Mouse (Mus musculus): ENCODE data around the gene Scrg1. TPM values are rescaled to one million over a fixed set of nuclear protein-coding genes. Genes with fewer than 3 reads are reported as not detected.

The Scrg1 gene
- polyA plus RNA-seq, 1 experiment from 2014 or later: 8.4 TPM

GRCm38 (mm10) chr8:57457152-57457551, 1.4 kb downstream of the Scrg1 start:
- no peaks in the 10 kb centered on the region for H3K27me3 ChIP-seq
- no peaks in the 10 kb centered on the region for H3K4me1 ChIP-seq
- H3K9ac ChIP-seq: no peak overlapping the region
- WGBS: 49% methylated on average over 6 of the region's 6 CpGs
- H3K27ac ChIP-seq (replicated peaks): no peak overlapping the region; the same call in 1 of the 2 replicates
- no peak overlapping the region for H3K4me3 ChIP-seq (replicated peaks)
- ATAC-seq (ENCODE audit: insufficient number of reproducible peaks, low FRiP score, low TSS enrichment, low read depth): no peak
- H3K36me3 ChIP-seq: no peaks in the 10 kb centered on the region
- no peak overlapping the region for H3K4me2 ChIP-seq (replicated peaks)
- H3K9me3 ChIP-seq (replicated peaks): no peaks in the 10 kb centered on the region

GRCm38 (mm10) chr8:57457942-57458341, 2.2 kb downstream of the Scrg1 start:
- Histone ChIP-seq H3K4me1 (no peaks in the 10 kb centered on the region), H3K4me2 (replicated peaks) (no peak overlapping the region), H3K9ac (no peak overlapping the region), H3K27me3 (no peaks in the 10 kb centered on the region), H3K27ac (replicated peaks) (no peak overlapping the region), H3K4me3 (replicated peaks) (no peak overlapping the region), H3K36me3 (no peaks in the 10 kb centered on the region), H3K9me3 (replicated peaks) (no peaks in the 10 kb centered on the region)
- WGBS: 57% methylated on average over 3 of the region's 3 CpGs
- no peak for ATAC-seq (ENCODE audit: insufficient number of reproducible peaks, low FRiP score, low TSS enrichment, low read depth)

- Histone ChIP-seq H3K36me3 (no peaks in the 10 kb centered on the region), H3K27me3 (no peaks in the 10 kb centered on the region), H3K27ac (replicated peaks) (no peak overlapping the region), H3K4me3 (replicated peaks) (no peak overlapping the region), H3K4me2 (replicated peaks) (no peak overlapping the region), H3K9ac (no peak overlapping the region), H3K9me3 (replicated peaks) (no peaks in the 10 kb centered on the region), H3K4me1 (no peaks in the 10 kb centered on the region)
- ATAC-seq (ENCODE audit: insufficient number of reproducible peaks, low FRiP score, low TSS enrichment, low read depth): no peak
- WGBS: 44% methylated on average over 1 of the region's 1 CpGs
Observed at GRCm38 (mm10) chr8:57462839-57463238, 7.1 kb downstream of the Scrg1 start.

- H3K4me2 ChIP-seq (replicated peaks): no peak overlapping the region
- H3K27ac ChIP-seq (replicated peaks): no peak overlapping the region
- no peak overlapping the region for H3K9ac ChIP-seq
- no peaks in the 10 kb centered on the region for H3K27me3 ChIP-seq
- H3K9me3 ChIP-seq (replicated peaks): no peaks in the 10 kb centered on the region
- WGBS: 86% methylated on average over 3 of the region's 3 CpGs
- ATAC-seq (ENCODE audit: insufficient number of reproducible peaks, low FRiP score, low TSS enrichment, low read depth): no peak
- H3K4me3 ChIP-seq (replicated peaks): no peak overlapping the region
- peaks cover 3% of the 10 kb centered on the region; the same call in 1 of the 2 replicates for H3K4me1 ChIP-seq
- no peaks in the 10 kb centered on the region for H3K36me3 ChIP-seq
Observed at GRCm38 (mm10) chr8:57463757-57464156, 8.0 kb downstream of the Scrg1 start.

GRCm38 (mm10) chr8:57468624-57469023, 12.9 kb downstream of the Scrg1 start:
- Histone ChIP-seq H3K4me1 (peaks cover 4% of the 10 kb centered on the region; the same call in 1 of the 2 replicates), H3K27me3 (no peaks in the 10 kb centered on the region), H3K9me3 (replicated peaks) (no peaks in the 10 kb centered on the region), H3K36me3 (no peaks in the 10 kb centered on the region), H3K9ac (no peak overlapping the region), H3K4me2 (replicated peaks) (no peak overlapping the region), H3K27ac (replicated peaks) (no peak overlapping the region), H3K4me3 (replicated peaks) (no peak overlapping the region)
- 46% methylated on average over 5 of the region's 5 CpGs for WGBS
- peak; percentile 73 for ATAC-seq (ENCODE audit: insufficient number of reproducible peaks, low FRiP score, low TSS enrichment, low read depth)

GRCm38 (mm10) chr8:57470863-57471262, 15.1 kb downstream of the Scrg1 start:
- Histone ChIP-seq H3K4me2 (replicated peaks) (no peak overlapping the region), H3K9ac (no peak overlapping the region), H3K4me1 (peaks cover 4% of the 10 kb centered on the region; the same call in 1 of the 2 replicates), H3K36me3 (no peaks in the 10 kb centered on the region), H3K9me3 (replicated peaks) (no peaks in the 10 kb centered on the region), H3K27ac (replicated peaks) (no peak overlapping the region), H3K4me3 (replicated peaks) (no peak overlapping the region), H3K27me3 (no peaks in the 10 kb centered on the region)
- no peak for ATAC-seq (ENCODE audit: insufficient number of reproducible peaks, low FRiP score, low TSS enrichment, low read depth)
- 94% methylated on average over 5 of the region's 5 CpGs for WGBS

- ATAC-seq (ENCODE audit: insufficient number of reproducible peaks, low FRiP score, low TSS enrichment, low read depth): no peak
- 68% methylated on average over 6 of the region's 6 CpGs for WGBS
- Histone ChIP-seq H3K27ac (replicated peaks) (no peak overlapping the region), H3K4me1 (peaks cover 2% of the 10 kb centered on the region; the same call in 1 of the 2 replicates), H3K36me3 (no peaks in the 10 kb centered on the region), H3K9ac (no peak overlapping the region), H3K9me3 (replicated peaks) (no peaks in the 10 kb centered on the region), H3K4me2 (replicated peaks) (no peak overlapping the region), H3K27me3 (no peaks in the 10 kb centered on the region), H3K4me3 (replicated peaks) (no peak overlapping the region)
Observed at GRCm38 (mm10) chr8:57473751-57474150, 18.0 kb downstream of the Scrg1 start.

GRCm38 (mm10) chr8:57478406-57478805, 22.7 kb downstream of the Scrg1 start:
- Histone ChIP-seq H3K4me3 (replicated peaks) (no peak overlapping the region), H3K4me1 (no peaks in the 10 kb centered on the region), H3K9ac (no peak overlapping the region), H3K36me3 (peaks cover 14% of the 10 kb centered on the region), H3K9me3 (replicated peaks) (no peaks in the 10 kb centered on the region), H3K4me2 (replicated peaks) (no peak overlapping the region), H3K27me3 (no peaks in the 10 kb centered on the region), H3K27ac (replicated peaks) (no peak overlapping the region)
- WGBS: 45% methylated on average over 3 of the region's 3 CpGs
- ATAC-seq (ENCODE audit: insufficient number of reproducible peaks, low FRiP score, low TSS enrichment, low read depth): no peak

- no peak overlapping the region for H3K9ac ChIP-seq
- WGBS: 83% methylated on average over 8 of the region's 8 CpGs
- H3K36me3 ChIP-seq: peaks cover 14% of the 10 kb centered on the region
- H3K27ac ChIP-seq (replicated peaks): no peak overlapping the region
- no peaks in the 10 kb centered on the region for H3K9me3 ChIP-seq (replicated peaks)
- no peak overlapping the region for H3K4me2 ChIP-seq (replicated peaks)
- H3K27me3 ChIP-seq: no peaks in the 10 kb centered on the region
- H3K4me1 ChIP-seq: no peaks in the 10 kb centered on the region
- H3K4me3 ChIP-seq (replicated peaks): no peak overlapping the region
- no peak for ATAC-seq (ENCODE audit: insufficient number of reproducible peaks, low FRiP score, low TSS enrichment, low read depth)
Observed at GRCm38 (mm10) chr8:57479700-57480099, 24.0 kb downstream of the Scrg1 start.

- no peak overlapping the region for H3K9ac ChIP-seq
- no peak for ATAC-seq (ENCODE audit: insufficient number of reproducible peaks, low FRiP score, low TSS enrichment, low read depth)
- H3K4me1 ChIP-seq: peaks cover 4% of the 10 kb centered on the region
- 67% methylated on average over 4 of the region's 4 CpGs for WGBS
- H3K27ac ChIP-seq (replicated peaks): no peak overlapping the region
- no peak overlapping the region for H3K4me3 ChIP-seq (replicated peaks)
- peaks cover 14% of the 10 kb centered on the region for H3K36me3 ChIP-seq
- no peaks in the 10 kb centered on the region for H3K27me3 ChIP-seq
- H3K4me2 ChIP-seq (replicated peaks): no peak overlapping the region
- H3K9me3 ChIP-seq (replicated peaks): no peaks in the 10 kb centered on the region
Observed at GRCm38 (mm10) chr8:57480606-57481005, 24.9 kb downstream of the Scrg1 start.

- no peaks in the 10 kb centered on the region for H3K27me3 ChIP-seq
- H3K9me3 ChIP-seq (replicated peaks): no peaks in the 10 kb centered on the region
- peak overlapping the region; percentile 96 for H3K27ac ChIP-seq (replicated peaks)
- H3K4me3 ChIP-seq (replicated peaks): peak overlapping the region; percentile 91
- under 1% methylated on average over 54 of the region's 54 CpGs for WGBS
- peak overlapping the region; percentile 76 for H3K9ac ChIP-seq
- H3K36me3 ChIP-seq: peaks cover 6% of the 10 kb centered on the region
- peak; percentile 67 for ATAC-seq (ENCODE audit: insufficient number of reproducible peaks, low FRiP score, low TSS enrichment, low read depth)
- H3K4me1 ChIP-seq: peaks cover 6% of the 10 kb centered on the region
- H3K4me2 ChIP-seq (replicated peaks): peak overlapping the region; percentile 82
Observed at GRCm38 (mm10) chr8:57486491-57487440, 31.0 kb downstream of the Scrg1 start.
